ENCODE assay signal across 10 mouse cellular contexts in genomic region chr14:41090777-41091176, GRCm38 (mm10). TPM values are rescaled to one million over a fixed set of nuclear protein-coding genes. Genes with fewer than 3 reads are reported as not detected.
DNase-seq lines count a peak whose midpoint lies in the region; ATAC-seq and TF ChIP-seq lines count a peak whose summit lies in the region.
"Had no signal": no experiment of that assay in that cellular context is flagged by ENCODE, and none has a peak within 500 bp of the region (broad histone marks: within the 10 kb centered on the region; RNA-seq: fewer than 3 reads in every experiment).

No protein-coding gene starts in this region.

- TF ChIP-seq POLR2A in kidney, adult 2 months (IDR thresholded peaks at IDR 0.05; ENCODE audit: low read depth, low read length) = no peak

- peak; percentile 13 for DNase-seq in kidney, adult 2 months
- DNase-seq in ES-E14 (ENCODE audit: low read depth, low spot score) = peak; percentile 61
- peak; percentile 15 to 42 for DNase-seq in adrenal gland, postnatal 36 days
- DNase-seq in limb, embryonic 10.5 days (ENCODE audit: low spot score) = peak; percentile 32
- peak; percentile 18 for DNase-seq in thymus, postnatal 25 days
- no peak for DNase-seq in natural killer cell, adult 2 months (ENCODE audit: low spot score in 2 of 2)
- no peak for DNase-seq in heart, adult 8-10 months (ENCODE audit: low spot score)

- H3K9ac ChIP-seq in kidney, embryonic 14.5 days (ENCODE audit: low read depth, low read length) = no peak overlapping the region
- peak overlapping the region; percentile 67; the same call in 1 of the 2 replicates for H3K9ac ChIP-seq in ES-E14 (ENCODE audit: insufficient read depth, low read depth, low read length, poor library complexity, severe bottlenecking)
- H3K9ac ChIP-seq: stomach, embryonic 15.5 days had no signal

- H3K36me3 ChIP-seq in kidney, adult 2 months (ENCODE audit: control insufficient read depth, insufficient read depth, low read length) = no peaks in the 10 kb centered on the region
- H3K36me3 ChIP-seq in kidney, embryonic 14.5 days (ENCODE audit: control insufficient read depth, insufficient read depth, low read length) = no peaks in the 10 kb centered on the region
- no peaks in the 10 kb centered on the region for H3K36me3 ChIP-seq in ES-E14 (ENCODE audit: control insufficient read depth, insufficient read depth, low read length, poor library complexity, severe bottlenecking)
- no peaks in the 10 kb centered on the region for H3K36me3 ChIP-seq in limb, embryonic 10.5 days
- H3K36me3 ChIP-seq: stomach, embryonic 15.5 days had no signal

- no peak overlapping the region for H3K27ac ChIP-seq in kidney, adult 2 months (ENCODE audit: insufficient read depth, low read depth, low read length)
- H3K27ac ChIP-seq in kidney, embryonic 14.5 days (ENCODE audit: low read depth, low read length) = no peak overlapping the region
- no peak overlapping the region for H3K27ac ChIP-seq in ES-E14 (ENCODE audit: insufficient read depth, low read depth, low read length, poor library complexity, severe bottlenecking)
- H3K27ac ChIP-seq in limb, embryonic 10.5 days = no peak overlapping the region
- H3K27ac ChIP-seq: stomach, embryonic 15.5 days had no signal

- WGBS in kidney, adult 2 months = 53% methylated on average over 8 of the region's 8 CpGs
- WGBS in kidney, embryonic 14.5 days = 53% methylated on average over 8 of the region's 8 CpGs
- WGBS in limb, embryonic 10.5 days = 52% methylated on average over 8 of the region's 8 CpGs

- ATAC-seq in kidney, embryonic 14.5 days (ENCODE audit: low FRiP score, low TSS enrichment) = no peak

- in situ Hi-C loops in ES-E14 (cut with MboI; ENCODE audit: low sequenced_read_pairs in 2 of 2, unreplicated experiment in 2 of 2) = no loop called here

- H3K4me3 ChIP-seq in kidney, adult 2 months (ENCODE audit: insufficient read depth, low read depth, low read length) = no peak overlapping the region
- H3K4me3 ChIP-seq in kidney, embryonic 14.5 days (ENCODE audit: low read length) = no peak overlapping the region
- H3K4me3 ChIP-seq in ES-E14 (ENCODE audit: insufficient read depth in 1 of 2, low read depth in 1 of 2, low read length in 2 of 2, poor library complexity in 1 of 2, severe bottlenecking in 1 of 2) = peak overlapping the region; percentile 13 to 38; a peak in 2 of 4 replicates
- H3K4me3 ChIP-seq in limb, embryonic 10.5 days = no peak overlapping the region
- H3K4me3 ChIP-seq: erythroblast, embryonic 14.5 days; stomach, embryonic 15.5 days had no signal

- no peaks in the 10 kb centered on the region for H3K4me1 ChIP-seq in kidney, adult 2 months (ENCODE audit: control insufficient read depth, insufficient read depth, low read length)
- H3K4me1 ChIP-seq in kidney, embryonic 14.5 days (ENCODE audit: control insufficient read depth, insufficient read depth, low read length) = no peaks in the 10 kb centered on the region
- H3K4me1 ChIP-seq in ES-E14 (ENCODE audit: control insufficient read depth in 2 of 2, insufficient read depth in 2 of 2, low read length in 2 of 2, poor library complexity in 1 of 2) = no peaks in the 10 kb centered on the region
- H3K4me1 ChIP-seq in limb, embryonic 10.5 days = no peaks in the 10 kb centered on the region
- H3K4me1 ChIP-seq: stomach, embryonic 15.5 days had no signal

- no peaks in the 10 kb centered on the region for H3K27me3 ChIP-seq in kidney, adult 2 months (replicated peaks; ENCODE audit: control insufficient read depth, insufficient read depth, low read length)
- no peaks in the 10 kb centered on the region for H3K27me3 ChIP-seq in kidney, embryonic 14.5 days (ENCODE audit: control insufficient read depth, insufficient read depth, low read length)
- H3K27me3 ChIP-seq in limb, embryonic 10.5 days (ENCODE audit: low read depth, poor library complexity, severe bottlenecking) = no peaks in the 10 kb centered on the region
- H3K27me3 ChIP-seq: stomach, embryonic 15.5 days had no signal

- peak; percentile 48 for TF ChIP-seq CTCF in kidney, adult 2 months (conservative IDR thresholded peaks at IDR 0.05; ENCODE audit: insufficient read depth, insufficient read length, low read depth, low read length)

- no peak overlapping the region for H3K4me2 ChIP-seq in kidney, embryonic 14.5 days (replicated peaks; ENCODE audit: low read depth, low read length)
- H3K4me2 ChIP-seq: stomach, embryonic 15.5 days had no signal

- no peaks in the 10 kb centered on the region for H3K9me3 ChIP-seq in kidney, embryonic 14.5 days (ENCODE audit: control insufficient read depth, low read length)
- no peaks in the 10 kb centered on the region for H3K9me3 ChIP-seq in ES-E14 (ENCODE audit: control insufficient read depth, insufficient read depth, low read depth, low read length)
- no peaks in the 10 kb centered on the region for H3K9me3 ChIP-seq in limb, embryonic 10.5 days (replicated peaks)
- H3K9me3 ChIP-seq: stomach, embryonic 15.5 days had no signal

TF ChIP-seq in ES-E14, 5 proteins besides CTCF, POLR2A, EP300 and RAD21:
- TF ChIP-seq CHD2 (IDR thresholded peaks at IDR 0.05; ENCODE audit: low read depth, low read length) (no peak), ZNF384 (IDR thresholded peaks at IDR 0.05; ENCODE audit: low read depth, low read length) (0 out of 2 replicates have a peak, but pooled peaks have one; percentile 8)

RNA-seq across cellular contexts. Expression of gene Mat1a, which starts 14.1 kb away (rescaled TPM):
- polyA plus RNA-seq in kidney, adult 2 months (2012; rRNA removed) = 0.03 and 0.05 TPM in 2 replicates
- not detected in 2 replicates for polyA plus RNA-seq in kidney, embryonic 14.5 days (2014; fragmentation: Nextera tagmentation; extraction: Ambion mirVana)
- total RNA-seq in ES-E14 (2012; rRNA removed) = 0.11 and 0.54 TPM in 2 replicates
- under 1 TPM in 1 of 2 experiments, not detected in 1; 0.53 TPM for total RNA-seq in adrenal gland, postnatal 36 days (2021)
- polyA plus RNA-seq in limb, embryonic 10.5 days (2016; fragmentation: Nextera tagmentation; extraction: Ambion mirVana) = not detected in 2 replicates
- total RNA-seq in heart, adult 8-10 months (2022) = under 1 TPM in 2 of 4 experiments, not detected in 2; 0.09 to 0.31 TPM
- polyA plus RNA-seq: erythroblast, embryonic 14.5 days had no signal

RNA-seq across cellular contexts. Expression of gene Dydc1, which starts 18.1 kb away (rescaled TPM):
- polyA plus RNA-seq in kidney, adult 2 months (2012; rRNA removed) = not detected in 2 replicates
- not detected in 2 replicates for polyA plus RNA-seq in kidney, embryonic 14.5 days (2014; fragmentation: Nextera tagmentation; extraction: Ambion mirVana)
- total RNA-seq in ES-E14 (2012; rRNA removed) = not detected in 2 replicates
- total RNA-seq in adrenal gland, postnatal 36 days (2021) = under 1 TPM in 1 of 2 experiments, not detected in 1; 0.49 TPM
- not detected in 2 replicates for polyA plus RNA-seq in limb, embryonic 10.5 days (2016; fragmentation: Nextera tagmentation; extraction: Ambion mirVana)
- total RNA-seq in heart, adult 8-10 months (2022) = not detected
- polyA plus RNA-seq: erythroblast, embryonic 14.5 days; stomach, embryonic 15.5 days had no signal

RNA-seq across cellular contexts. Expression of gene Dydc2, which starts 21.8 kb away (rescaled TPM):
- polyA plus RNA-seq in kidney, adult 2 months (2012; rRNA removed) = not detected in 2 replicates
- polyA plus RNA-seq in kidney, embryonic 14.5 days (2014; fragmentation: Nextera tagmentation; extraction: Ambion mirVana) = 0.33 TPM in 1 of 2 replicates, not detected in the other
- not detected in 2 replicates for total RNA-seq in ES-E14 (2012; rRNA removed)
- total RNA-seq in adrenal gland, postnatal 36 days (2021) = under 1 TPM; 0.36 to 0.53 TPM
- not detected in 2 replicates for polyA plus RNA-seq in limb, embryonic 10.5 days (2016; fragmentation: Nextera tagmentation; extraction: Ambion mirVana)
- not detected for total RNA-seq in heart, adult 8-10 months (2022)
- polyA plus RNA-seq: erythroblast, embryonic 14.5 days; stomach, embryonic 15.5 days had no signal

RNA-seq across cellular contexts. Expression of gene Sftpa1, which starts 40.8 kb away (rescaled TPM):
- not detected in 2 replicates for polyA plus RNA-seq in kidney, adult 2 months (2012; rRNA removed)
- polyA plus RNA-seq in kidney, embryonic 14.5 days (2014; fragmentation: Nextera tagmentation; extraction: Ambion mirVana) = not detected in 2 replicates
- total RNA-seq in ES-E14 (2012; rRNA removed) = not detected in 2 replicates
- total RNA-seq in adrenal gland, postnatal 36 days (2021) = under 1 TPM; 0.26 to 0.46 TPM
- not detected in 2 replicates for polyA plus RNA-seq in limb, embryonic 10.5 days (2016; fragmentation: Nextera tagmentation; extraction: Ambion mirVana)
- under 1 TPM in 1 of 4 experiments, not detected in 3; 0.14 TPM for total RNA-seq in heart, adult 8-10 months (2022)
- polyA plus RNA-seq: erythroblast, embryonic 14.5 days; stomach, embryonic 15.5 days had no signal

Comparison
In these comparisons a context has a peak if more than half of its experiments do, and no peak if none do; other contexts are left out.
1. DNase-seq: peak in kidney, adult 2 months (single experiment), ES-E14 (single experiment), adrenal gland, postnatal 36 days (2 of 2), limb, embryonic 10.5 days (single experiment) and thymus, postnatal 25 days (single experiment); none in natural killer cell, adult 2 months (0 of 2) and heart, adult 8-10 months (single experiment).
2. H3K4me3 ChIP-seq: peak in ES-E14 (2 of 2); none in kidney, adult 2 months (single experiment), kidney, embryonic 14.5 days (single experiment) and limb, embryonic 10.5 days (single experiment).